Mouse (Mus musculus) brown adipose tissue, adult 24 weeks (tissue): ENCODE data around the gene Gm29776. TPM values are rescaled to one million over a fixed set of nuclear protein-coding genes. Genes with fewer than 3 reads are reported as not detected.

Experiments
- H3K27ac ChIP-seq: fragments of 200-500 bp; replicated peaks from 2 replicates; pipeline ENCODE4 v1.5.1; 2012; ENCODE audit warnings: low read depth, mild to moderate bottlenecking, low read length
- H3K4me1 ChIP-seq: fragments of 200-500 bp; 2 replicates; pipeline ENCODE4 v1.6.1; 2012; ENCODE audit warnings: low read length, mixed read lengths; ENCODE audit not compliant: control insufficient read depth, insufficient read depth, insufficient read length
- H3K4me3 ChIP-seq: fragments of 200-500 bp; 2 replicates; pipeline ENCODE4 v1.5.1; 2012; ENCODE audit warnings: low read depth, mild to moderate bottlenecking, low read length, moderate library complexity; ENCODE audit not compliant: insufficient read depth
- polyA plus RNA-seq: library from polyadenylated mRNA; stranded (reverse); fragments of >200 nt; gene quantifications from 2 replicates; pipeline ENCODE4 v1.2.4, GENCODE M21; 2012; ENCODE audit not compliant: missing spikeins, insufficient read depth, insufficient read length

Gm29776 gene
- polyA plus RNA-seq, 1 experiment: not detected

- H3K27ac ChIP-seq: no peak overlapping the region
Measured at GRCm38 (mm10) chr14:54720654-54721350, 22.2 kb upstream of the Gm29776 start.

DNA sequence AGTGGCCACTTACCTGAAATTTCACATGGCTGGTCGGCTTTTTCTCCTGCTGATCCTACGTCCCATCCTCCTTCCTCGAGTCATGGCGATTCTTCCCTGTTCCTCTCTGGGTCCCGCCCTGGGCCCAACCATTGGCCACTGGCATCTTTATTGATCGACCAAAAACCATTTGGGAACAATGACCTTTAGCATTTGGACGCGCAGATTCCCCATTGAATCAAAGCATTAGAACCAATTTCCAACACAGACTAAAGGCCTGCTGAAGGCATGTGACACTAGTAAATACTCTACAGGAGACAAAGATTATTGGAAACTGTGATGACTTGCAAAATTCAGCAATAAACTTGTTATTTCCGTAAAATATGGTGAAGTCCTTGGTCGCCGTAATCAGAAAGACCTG is 21.4 kb upstream of the Gm29776 start:
- Histone ChIP-seq H3K4me3 (no peak overlapping the region), H3K27ac (no peak overlapping the region), H3K4me1 (0 out of 2 replicates have a peak, but pooled peaks cover 2% of the 10 kb centered on the region)

More at GRCm38 (mm10) chr14:54720654-54721350, 22.2 kb upstream of the Gm29776 start:
- no peak overlapping the region for H3K4me3 ChIP-seq
- H3K4me1 ChIP-seq: 0 out of 2 replicates have a peak, but pooled peaks cover 2% of the 10 kb centered on the region

DNA sequence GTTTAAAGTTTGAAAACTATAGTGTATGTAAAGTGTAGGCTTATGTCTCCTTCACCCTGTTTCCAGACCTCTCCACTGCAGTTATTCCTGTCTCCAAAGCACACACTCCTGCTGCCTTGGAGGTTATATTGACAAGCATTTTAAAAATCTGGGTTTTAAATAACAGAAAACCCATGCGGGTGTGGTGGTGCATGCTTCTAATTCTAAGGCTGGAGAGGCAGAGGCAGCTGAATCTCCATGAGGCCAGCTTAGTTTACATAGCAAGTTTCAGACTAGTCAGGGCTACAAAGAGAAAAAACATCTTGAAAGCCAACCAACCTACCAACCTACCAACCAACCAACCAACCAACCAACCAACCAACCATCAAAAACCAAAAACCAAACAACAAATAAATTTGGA is 16.8 kb upstream of the Gm29776 start:
- no peak overlapping the region for H3K4me3 ChIP-seq
- no peaks in the 10 kb centered on the region for H3K4me1 ChIP-seq
- H3K27ac ChIP-seq: no peak overlapping the region

GRCm38 (mm10) chr14:54714617-54715081 is 16.0 kb upstream of the Gm29776 start:
- Histone ChIP-seq H3K4me1 (no peaks in the 10 kb centered on the region), H3K27ac (no peak overlapping the region), H3K4me3 (peak overlapping the region; percentile 56)

- H3K4me1 ChIP-seq: no peaks in the 10 kb centered on the region
- peak overlapping the region; percentile 56 for H3K4me3 ChIP-seq
- no peak overlapping the region for H3K27ac ChIP-seq
Measured at GRCm38 (mm10) chr14:54714121-54714520, 15.5 kb upstream of the Gm29776 start.

DNA sequence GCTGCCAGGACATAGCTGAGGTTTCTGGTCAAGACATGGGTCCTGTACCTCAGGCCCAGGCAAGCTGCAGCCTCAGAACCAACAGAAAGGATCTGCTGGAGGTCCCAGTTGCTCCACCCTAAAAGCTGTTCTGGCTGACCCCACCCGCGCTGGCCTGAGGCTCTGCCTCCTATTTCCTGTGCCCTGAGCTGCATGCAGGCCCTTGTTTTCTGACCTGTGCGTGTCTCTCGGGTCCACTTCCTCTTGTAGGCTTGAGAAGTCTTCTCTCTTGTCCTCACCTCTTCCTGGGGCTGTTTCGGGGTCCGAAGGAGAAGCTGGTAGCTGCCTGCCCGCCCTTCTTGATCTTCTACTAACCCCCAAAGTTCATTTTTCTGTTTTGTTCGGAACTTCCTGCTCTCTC is 14.2 kb upstream of the Gm29776 start:
- H3K27ac ChIP-seq: peak overlapping the region; percentile 60

GRCm38 (mm10) chr14:54712074-54712473 is 13.4 kb upstream of the Gm29776 start, which contains the start of gene Cebpe:
Cebpe (minus strand) TSS chr14:54712174.
- no peaks in the 10 kb centered on the region for H3K4me1 ChIP-seq
- H3K27ac ChIP-seq: peak within 1 kb of the TSS; percentile 60
- no peak within 1 kb of the TSS for H3K4me3 ChIP-seq

More for the DNA sequence above, 14.2 kb upstream of the Gm29776 start:
- Histone ChIP-seq H3K4me3 (no peak overlapping the region), H3K4me1 (no peaks in the 10 kb centered on the region)

DNA sequence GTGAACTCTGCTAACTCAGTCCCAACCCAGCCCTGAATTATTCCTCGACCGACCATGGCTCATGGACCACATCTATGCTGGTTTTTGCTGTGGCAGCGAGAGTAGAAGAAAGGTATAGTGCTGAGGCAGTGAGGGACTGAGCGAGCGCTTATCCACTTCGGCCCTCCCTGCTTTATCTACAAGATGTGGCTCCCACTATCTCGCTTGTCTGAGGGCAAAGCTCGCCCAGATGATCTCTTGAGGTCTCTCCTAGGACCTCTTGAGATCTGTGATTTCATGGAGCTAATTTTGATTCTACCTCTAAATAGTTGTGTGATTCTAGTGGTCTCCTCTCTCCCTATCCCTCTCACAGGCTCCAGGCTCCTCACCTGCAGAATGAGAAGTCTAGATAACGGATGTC is 10.4 kb upstream of the Gm29776 start:
- H3K4me1 ChIP-seq: no peaks in the 10 kb centered on the region
- H3K4me3 ChIP-seq: no peak overlapping the region
- no peak overlapping the region for H3K27ac ChIP-seq

DNA sequence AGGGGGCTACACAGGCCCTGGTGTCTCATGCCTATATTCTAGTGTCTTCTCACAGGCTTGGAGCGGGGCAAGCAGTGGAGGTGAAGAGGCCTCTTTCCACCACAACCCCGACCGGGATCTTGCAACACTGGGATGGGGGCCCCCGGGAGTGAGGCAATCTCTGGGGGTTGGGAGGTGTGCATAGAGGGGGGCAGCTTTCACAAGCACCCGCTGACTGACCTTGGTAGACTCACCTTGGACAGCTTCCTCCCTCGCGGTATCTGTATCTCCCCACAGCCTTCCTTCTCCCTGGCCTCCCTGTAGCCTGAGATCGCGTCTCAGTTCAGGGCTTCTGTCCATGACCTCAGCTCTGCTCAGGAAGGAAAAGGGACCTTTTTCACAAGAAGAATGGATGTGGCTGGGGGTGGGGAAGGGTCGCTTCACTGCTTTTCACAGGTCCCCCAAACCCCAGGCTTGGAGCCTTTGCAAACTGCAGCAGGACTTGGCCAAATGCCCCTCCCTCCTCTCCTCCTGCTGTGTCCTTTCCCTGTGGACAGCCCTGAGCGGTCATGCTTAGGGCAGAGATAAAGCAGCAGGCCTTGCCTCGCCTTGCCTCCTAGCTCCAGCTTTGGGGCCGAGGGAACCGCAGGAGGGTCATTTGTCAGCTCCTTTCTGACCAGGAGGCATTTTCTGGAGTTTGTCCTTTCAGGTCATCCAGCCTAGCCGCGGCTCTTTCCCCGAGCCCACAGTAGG is 8.1 kb upstream of the Gm29776 start:
- Histone ChIP-seq H3K4me1 (no peaks in the 10 kb centered on the region), H3K4me3 (no peak overlapping the region), H3K27ac (no peak overlapping the region)

- H3K27ac ChIP-seq: no peak overlapping the region
- no peak overlapping the region for H3K4me3 ChIP-seq
- H3K4me1 ChIP-seq: no peaks in the 10 kb centered on the region
Measured at GRCm38 (mm10) chr14:54705844-54706243, 7.2 kb upstream of the Gm29776 start.

GRCm38 (mm10) chr14:54703207-54703606 is 4.6 kb upstream of the Gm29776 start:
- H3K27ac ChIP-seq: no peak overlapping the region
- no peaks in the 10 kb centered on the region for H3K4me1 ChIP-seq
- no peak overlapping the region for H3K4me3 ChIP-seq

GRCm38 (mm10) chr14:54701298-54701697 is 2.7 kb upstream of the Gm29776 start:
- no peak overlapping the region for H3K27ac ChIP-seq

DNA sequence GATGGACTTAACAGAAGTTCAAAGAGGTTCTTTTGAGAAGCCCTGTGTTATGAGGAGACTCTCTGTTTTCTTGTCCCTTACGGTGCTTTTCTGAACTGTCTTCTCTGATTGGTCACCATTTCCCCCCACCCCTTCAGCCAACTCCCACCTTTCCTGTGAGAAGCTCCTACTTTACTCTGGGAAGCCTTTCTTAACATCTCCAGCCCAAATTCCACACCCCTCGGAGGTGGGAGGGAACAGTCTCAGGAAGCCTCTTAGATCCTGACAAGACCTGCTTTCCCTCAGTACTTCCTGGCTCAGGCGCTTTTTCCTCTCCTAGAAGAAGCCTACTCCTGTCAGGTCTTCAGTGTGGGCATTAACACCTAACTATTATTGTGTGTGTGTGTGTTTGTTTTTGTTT is 953 bp upstream of the Gm29776 start:
- Histone ChIP-seq H3K4me3 (no peak overlapping the region), H3K4me1 (no peaks in the 10 kb centered on the region), H3K27ac (no peak overlapping the region)

More at GRCm38 (mm10) chr14:54701298-54701697, 2.7 kb upstream of the Gm29776 start:
- Histone ChIP-seq H3K4me1 (no peaks in the 10 kb centered on the region), H3K4me3 (no peak overlapping the region)

DNA sequence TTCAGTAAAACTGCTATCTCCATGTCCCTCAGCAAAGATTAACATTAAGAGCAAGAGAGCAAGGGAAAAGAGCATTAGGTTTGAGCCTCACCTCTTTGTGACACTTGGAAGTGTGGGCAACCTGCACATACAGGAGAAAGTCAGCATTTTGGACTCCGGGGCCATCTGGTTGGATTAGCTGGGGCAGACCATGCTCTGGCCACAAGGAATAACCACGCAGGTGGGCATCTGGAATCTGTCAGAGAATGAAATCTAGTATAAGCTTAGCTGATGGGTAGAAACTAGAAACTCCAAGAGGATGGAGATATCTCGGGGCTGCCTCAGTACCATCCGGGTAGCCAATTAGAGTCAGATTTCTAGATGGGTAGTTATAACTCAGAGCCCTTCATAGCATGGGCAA is 1.9 kb downstream of the Gm29776 start:
- no peak overlapping the region for H3K4me3 ChIP-seq
- H3K4me1 ChIP-seq: no peaks in the 10 kb centered on the region
- H3K27ac ChIP-seq: no peak overlapping the region

GRCm38 (mm10) chr14:54695042-54695441 is 3.6 kb downstream of the Gm29776 start:
- no peak overlapping the region for H3K27ac ChIP-seq
- no peak overlapping the region for H3K4me3 ChIP-seq
- no peaks in the 10 kb centered on the region for H3K4me1 ChIP-seq
